Mouse (Mus musculus): ENCODE data around the gene Mafk.

The Mafk gene

DNA sequence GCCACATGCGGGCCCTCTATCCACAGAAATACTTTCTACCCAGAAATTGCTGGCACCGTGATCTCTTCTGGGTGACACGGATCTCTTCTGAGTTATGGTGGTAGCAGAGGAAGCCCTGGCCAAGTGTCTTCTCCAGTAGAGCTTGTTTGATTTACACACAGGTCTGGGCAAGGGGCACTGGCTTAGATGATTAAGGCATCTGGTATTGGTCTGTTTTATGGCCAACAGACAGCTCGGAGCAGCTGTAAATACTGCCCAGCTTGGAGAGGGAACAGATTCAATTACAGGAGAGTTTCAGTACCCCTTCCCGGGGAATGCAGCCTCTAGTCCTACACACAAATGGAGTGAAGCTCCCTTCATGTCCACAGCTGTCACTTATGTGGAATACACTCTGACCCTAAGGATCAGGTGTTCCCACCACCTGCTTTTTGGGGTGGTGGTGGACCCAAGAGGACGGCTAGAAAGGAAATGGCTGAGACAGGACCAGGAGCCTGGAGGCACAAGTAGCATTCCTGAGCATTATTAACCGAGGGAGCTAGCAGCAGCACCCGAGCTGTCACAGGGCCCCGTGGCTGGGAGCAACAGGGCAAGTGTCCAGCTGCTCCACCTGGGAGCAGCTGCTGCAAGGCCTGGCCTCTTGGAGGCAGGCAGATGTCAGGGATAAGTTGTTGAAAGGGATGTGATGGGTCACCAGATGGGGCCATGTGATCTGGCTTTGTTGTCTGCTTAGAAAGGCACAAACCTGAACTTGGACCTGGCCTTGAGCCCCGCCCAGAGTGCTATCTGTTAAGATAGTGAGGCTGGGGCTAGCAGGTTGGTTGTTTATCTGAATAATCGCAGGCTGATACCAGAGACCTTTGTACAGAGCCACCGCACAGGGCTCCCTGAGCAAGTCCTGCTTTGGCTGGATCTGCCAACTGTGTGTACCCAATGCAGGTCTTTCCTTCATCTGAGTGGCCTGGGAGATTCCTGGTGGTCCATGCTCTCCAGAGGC is 30.4 kb downstream of the Mafk start:
- DNase-seq: no peak

DNA sequence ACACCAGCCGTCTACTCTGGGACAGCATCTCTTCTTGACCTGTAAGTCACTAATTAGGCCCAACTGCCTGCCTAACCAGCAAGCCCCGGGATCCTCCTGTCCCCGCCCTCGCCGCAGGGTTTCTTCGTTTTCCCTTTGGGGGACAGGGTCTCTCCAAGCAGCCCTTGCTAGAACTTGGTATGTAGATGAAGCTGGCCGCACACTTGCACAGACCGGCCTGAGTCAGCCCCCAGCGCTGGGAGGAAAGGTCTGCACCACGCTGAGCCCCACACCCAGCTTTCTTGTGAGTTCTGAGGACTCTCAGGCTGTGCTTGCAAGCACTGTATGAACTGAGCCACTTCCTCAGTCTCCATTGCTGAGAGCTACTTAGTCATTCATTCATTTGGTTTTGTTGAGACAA is 33.2 kb downstream of the Mafk start:
- no peak for DNase-seq

DNA sequence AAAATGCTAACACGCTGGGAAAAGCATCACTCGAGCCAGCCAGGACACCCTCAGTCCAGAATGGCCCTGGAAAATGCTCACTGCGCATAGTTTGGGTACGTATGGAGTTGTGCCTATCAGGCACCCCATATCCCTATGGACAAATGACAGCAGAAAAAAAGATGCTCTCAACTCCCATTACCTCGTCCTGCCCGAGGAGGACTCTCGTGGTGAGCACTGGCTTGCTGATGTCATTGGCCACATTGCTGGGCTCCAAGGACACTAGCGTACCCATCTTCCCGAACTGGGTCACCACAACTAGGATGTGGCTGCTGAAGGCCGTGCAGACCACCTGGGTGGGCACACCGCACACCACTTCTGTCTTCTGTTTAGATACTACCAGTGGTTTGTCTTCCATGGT is 34.6 kb downstream of the Mafk start:
- no peak for DNase-seq

DNA sequence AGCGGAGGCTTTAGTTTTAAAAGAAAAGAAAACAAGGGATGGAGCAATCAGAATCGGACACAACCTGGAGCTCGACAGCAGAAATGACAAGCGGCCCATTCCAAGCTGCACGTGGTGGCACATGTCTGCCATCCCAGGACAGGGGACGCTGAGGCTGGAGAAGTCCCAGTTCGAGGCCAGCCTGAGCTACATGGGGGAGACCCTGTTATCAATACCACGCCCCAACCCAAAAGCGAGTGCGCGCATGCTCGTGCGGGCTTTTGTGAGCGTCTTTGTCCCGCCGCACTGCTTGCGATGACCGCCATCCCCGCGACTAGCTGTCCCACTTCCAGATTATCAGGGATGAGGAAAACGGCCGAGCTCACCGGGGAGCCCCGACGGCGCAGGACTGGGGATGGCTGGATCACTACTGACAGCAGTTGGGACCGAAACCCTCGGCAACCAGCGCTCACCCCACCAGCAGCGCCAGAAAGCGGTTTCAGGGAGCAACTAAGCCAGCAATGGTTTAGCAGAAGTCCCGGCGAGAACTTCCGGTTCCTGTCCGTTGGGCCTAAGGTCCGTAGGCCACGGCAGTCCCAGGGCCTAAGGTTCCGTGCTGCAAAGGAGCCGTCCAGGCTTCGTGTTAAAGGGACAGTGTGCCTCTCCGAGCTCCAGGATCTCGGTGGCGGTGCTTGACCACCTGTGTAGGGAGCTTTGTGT is 35.2 kb downstream of the Mafk start, which contains the start of the genes Gm26938 and Psmg3:
Gene Gm26938 (minus strand): TSS at position 51 of the 699 bp plus-strand sequence.
Gene Psmg3 (minus strand): TSS at position 529 of the 699 bp plus-strand sequence.
- peak; percentile 88 for DNase-seq

DNA sequence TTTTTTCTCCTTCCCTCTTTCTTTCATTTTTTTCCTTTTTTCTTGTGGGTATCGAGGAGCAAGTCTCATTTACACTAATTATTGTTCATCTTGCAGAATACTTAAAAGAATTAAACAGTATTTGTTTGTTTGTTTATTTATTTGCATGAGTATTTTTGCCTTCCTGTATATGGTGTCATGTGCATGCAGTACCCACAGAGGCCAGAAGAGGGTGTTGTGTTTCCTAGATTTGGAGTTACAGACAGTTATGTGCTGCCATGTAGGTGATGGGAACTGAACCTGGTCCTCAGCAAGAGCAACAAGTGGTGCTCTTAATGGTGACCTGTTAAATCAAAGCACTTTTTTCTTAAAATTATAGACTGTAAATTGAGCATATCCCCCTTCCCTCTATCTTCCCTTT is 36.3 kb downstream of the Mafk start:
- DNase-seq: no peak

DNA sequence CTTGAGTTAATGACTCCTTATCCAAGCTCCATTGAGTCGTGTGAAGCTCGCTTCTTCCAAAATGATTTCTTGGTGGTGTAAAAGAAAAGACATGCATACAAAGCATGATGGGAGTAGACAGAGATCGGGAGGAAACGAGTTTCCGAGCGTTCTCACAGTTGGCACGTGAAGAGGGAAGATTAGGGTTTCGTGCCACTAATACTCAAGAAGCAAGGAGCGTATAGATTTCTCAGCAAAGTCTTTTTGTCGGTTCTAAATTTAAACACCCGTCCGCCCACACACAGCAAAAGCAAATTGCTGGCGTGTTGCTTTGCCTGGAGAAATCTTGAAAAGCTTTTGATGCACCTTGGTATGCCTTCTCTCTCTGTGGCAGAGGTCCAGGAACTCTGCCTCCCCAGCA is 38.1 kb downstream of the Mafk start:
- DNase-seq: no peak

DNA sequence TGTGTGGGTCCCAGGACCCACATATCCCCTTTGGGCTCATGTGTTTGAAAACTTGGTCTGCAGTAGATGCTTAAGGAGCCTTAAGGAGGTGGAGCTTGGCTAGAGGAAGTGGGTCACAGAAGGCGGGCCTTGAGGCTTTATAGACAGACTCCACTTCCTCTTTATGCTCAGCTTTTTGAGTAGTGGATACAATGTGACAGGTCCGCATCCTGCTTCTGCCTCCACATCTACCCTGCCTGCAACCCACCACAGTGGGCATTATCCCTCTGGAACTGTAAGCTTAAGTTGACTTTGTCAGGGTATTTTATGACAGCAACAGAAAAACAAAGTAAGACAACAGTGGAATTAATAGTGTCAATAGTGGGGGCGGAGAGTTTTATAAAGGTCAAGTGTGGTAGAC is 39.4 kb downstream of the Mafk start:
- peak; percentile 56 for DNase-seq

DNA sequence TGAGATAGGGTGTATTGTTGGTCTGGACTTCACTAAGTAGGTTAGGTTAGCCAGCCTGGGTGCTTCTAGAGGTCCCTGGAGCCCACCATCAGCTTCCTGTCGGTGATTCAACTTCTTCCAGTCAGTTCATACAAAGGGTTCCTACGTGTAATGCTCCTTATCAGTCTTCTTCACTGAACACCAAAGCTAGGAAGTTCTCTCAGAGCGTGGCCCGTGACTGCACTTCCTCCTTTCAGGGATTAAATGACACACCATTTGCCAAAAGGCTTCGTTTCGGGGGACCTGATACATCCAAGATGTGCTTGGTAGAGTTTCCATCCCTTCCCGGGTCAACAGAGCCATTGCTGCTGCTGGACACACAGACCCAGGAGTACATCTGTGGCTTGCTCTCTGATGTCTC is 40.8 kb downstream of the Mafk start:
- DNase-seq: no peak

DNA sequence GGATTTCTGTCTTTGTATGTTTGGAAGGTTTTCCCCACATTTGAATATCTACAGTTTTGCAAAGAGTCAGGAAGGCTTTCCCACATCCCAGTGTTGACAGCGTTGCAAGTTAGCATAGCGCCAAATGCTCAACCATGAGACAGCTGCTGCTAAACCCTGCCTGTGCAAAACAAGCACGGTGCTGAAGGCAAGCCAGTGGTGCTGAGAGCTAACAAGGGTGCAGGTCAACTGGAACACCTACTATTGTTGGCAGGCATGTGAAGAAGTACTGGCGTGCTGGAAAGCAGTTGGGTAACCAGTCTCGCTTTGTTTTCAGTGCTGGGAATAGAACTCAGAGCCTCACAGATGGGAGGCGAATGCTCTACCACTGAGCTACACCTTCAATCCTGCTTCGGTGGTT is 44.4 kb downstream of the Mafk start:
- no peak for DNase-seq

DNA sequence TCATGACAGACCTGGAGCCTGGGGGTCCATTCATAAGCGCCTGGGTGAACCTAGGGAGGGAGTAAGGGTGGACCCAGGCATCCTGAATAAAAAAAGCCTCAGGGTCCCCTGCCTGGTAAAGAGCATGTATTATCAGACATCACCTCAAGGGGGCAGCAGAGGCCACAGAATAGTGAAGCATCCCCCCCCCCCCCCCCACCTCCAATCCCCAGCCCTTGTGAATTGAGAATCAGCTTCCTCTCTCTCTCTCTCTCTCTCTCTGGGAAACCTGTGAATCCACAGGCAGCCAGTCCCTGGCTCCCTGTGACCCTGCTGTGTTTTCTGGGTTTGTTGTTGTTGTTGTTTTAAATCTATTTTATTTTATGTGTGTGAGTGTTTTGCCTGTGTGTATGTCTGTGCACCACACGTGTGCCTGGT is 47.2 kb downstream of the Mafk start:
- DNase-seq: peak; percentile 79

DNA sequence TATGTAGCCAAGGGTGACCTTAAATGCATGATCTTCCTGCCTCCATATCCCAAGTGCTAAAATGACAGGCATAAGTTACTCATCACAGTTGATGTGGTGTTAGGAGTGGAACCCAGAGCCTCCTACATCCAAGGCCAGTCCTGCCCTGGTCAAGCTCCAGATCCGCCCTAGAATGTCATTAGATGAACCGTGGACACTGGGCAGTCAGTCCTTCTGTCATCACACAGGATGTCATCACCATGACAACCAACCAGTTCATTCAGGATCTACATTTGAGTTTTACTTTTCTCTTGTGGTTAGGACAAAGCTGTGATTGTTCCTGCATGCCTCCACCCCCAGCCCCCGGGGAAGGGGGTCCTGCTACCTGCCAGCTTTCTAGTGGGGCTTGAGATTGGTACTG is 47.8 kb downstream of the Mafk start:
- DNase-seq: no peak

DNA sequence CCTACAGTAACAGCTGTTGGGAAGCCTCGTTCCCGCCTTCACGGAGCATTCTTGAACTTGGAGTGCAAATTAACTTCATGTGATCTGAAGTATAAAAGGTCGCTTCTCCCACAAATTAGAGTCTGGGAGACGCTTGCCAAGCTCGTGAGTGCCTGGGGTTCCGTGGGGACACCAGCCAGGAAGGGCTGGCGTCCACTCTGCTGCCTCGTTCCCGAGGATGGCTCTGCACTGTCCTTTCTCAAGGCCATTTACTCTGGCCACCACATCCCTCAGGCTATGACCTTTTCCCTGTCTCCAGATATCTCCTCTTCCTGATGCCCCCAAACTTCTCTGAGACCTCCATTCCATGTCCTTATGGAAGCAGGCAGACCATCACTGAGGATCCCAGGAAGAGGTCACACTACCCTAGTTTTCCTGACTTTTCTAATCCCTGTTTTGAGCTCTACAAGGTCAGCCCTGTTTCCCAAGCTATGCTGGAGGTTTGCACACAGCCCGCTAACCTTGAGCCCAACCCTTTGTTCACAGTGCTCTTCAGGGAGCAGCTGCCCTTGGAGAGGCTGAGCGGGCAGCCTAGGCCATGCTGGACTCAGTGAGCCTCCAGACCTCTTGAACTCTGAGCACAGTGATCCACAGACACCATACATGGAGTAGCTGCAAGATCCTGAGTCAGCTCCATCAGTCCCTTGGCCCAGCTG is 58.5 kb downstream of the Mafk start:
- DNase-seq: no peak
